Mouse (Mus musculus) central nervous system, embryonic 11.5 days (tissue): Measurements from ENCODE around the gene Olfr424. TPM values are rescaled to one million over a fixed set of nuclear protein-coding genes. Genes with fewer than 3 reads are reported as not detected.

Experiments used
- polyA plus RNA-seq: library from polyadenylated mRNA; depleted of rRNA; stranded (reverse); fragments of >200 nt; gene quantifications from 2 replicates; pipeline ENCODE4 v1.2.3, GENCODE M21; 2012; rRNA removed

The Olfr424 gene
- polyA plus RNA-seq = not detected in 2 replicates

GRCm38 (mm10) chr1:174131217-174131616, at the start of gene Olfr424:
Gene Olfr424, plus strand, starts transcription at chr1:174131517.

GRCm38 (mm10) chr1:174084031-174084430, 47.3 kb upstream of the Olfr424 start, which contains the start of gene Olfr429:
Gene Olfr429, plus strand, starts transcription at chr1:174084331.

DNA sequence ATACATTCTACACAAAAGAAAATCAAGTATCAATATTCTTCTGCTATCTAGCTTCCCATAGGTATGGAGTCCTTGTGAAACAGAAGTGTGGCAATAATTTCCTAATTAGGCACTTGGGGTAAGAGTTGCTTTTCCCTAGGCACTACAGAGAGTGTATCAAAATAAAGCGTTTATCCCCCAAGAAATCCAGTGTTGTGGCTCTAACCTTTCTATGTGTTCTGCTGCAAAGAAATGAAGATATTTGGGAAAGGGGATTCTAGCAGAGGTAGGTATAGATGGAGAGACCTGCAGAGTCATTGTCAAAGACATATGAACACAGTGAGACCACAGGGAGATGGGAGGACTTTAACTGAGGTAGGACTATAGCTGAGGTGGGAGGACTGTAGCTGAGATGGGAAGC, 34.7 kb upstream of the Olfr424 start, which contains the start of gene Olfr427:
TSS of gene Olfr427 (plus strand) at position 301 of the 400 bp plus-strand sequence.

GRCm38 (mm10) chr1:174121062-174121461, 10.3 kb upstream of the Olfr424 start, which contains the start of gene Olfr231:
Gene Olfr231, minus strand, starts transcription at chr1:174121162.

GRCm38 (mm10) chr1:174155333-174155732, 24.0 kb downstream of the Olfr424 start, which contains the start of gene Olfr420:
Gene Olfr420, plus strand, starts transcription at chr1:174155633.

DNA sequence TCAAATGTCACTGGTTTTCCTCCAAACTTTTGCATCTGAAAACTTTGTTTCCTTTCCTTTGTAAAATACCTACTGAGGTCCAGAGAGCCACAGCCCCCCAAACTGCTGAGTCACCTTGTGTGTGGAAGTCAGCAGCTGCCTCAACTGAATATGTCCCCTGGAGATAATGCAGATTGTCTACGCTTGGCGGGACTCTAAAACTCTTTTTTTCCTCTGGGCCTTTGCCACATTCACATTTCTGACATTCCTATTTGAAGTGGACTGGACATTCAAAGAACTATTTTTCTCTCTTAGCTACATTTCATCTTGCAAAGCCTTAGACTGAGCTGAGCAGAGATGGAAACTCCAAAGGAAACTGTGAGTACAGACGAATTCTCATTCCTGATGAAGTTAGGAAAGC, 41.3 kb downstream of the Olfr424 start, which contains the start of gene Spta1:
TSS of gene Spta1 (plus strand) at position 172 of the 400 bp plus-strand sequence.

Other genes starting within 250 kb of the Olfr424 start
- 0.19 and 0.34 TPM in 2 replicates for gene Ifi211, start 218.5 kb upstream of the Olfr424 start, polyA plus RNA-seq
- gene Mndal, start 189.0 kb upstream of the Olfr424 start, polyA plus RNA-seq = 0.39 and 0.40 TPM in 2 replicates
- gene Ifi203, start 188.8 kb upstream of the Olfr424 start, polyA plus RNA-seq = 0.13 and 0.21 TPM in 2 replicates
- gene Ifi202b, start 148.8 kb upstream of the Olfr424 start, polyA plus RNA-seq = not detected in 2 replicates
- gene Ifi205, start 99.7 kb upstream of the Olfr424 start, polyA plus RNA-seq = 0.05 and 0.09 TPM in 2 replicates
- not detected in 2 replicates for gene Olfr433, start 90.8 kb upstream of the Olfr424 start, polyA plus RNA-seq
- 0.04 TPM in 1 of 2 replicates, not detected in the other for gene Olfr432, start 82.3 kb upstream of the Olfr424 start, polyA plus RNA-seq
- not detected in 2 replicates for gene Olfr430, start 64.9 kb upstream of the Olfr424 start, polyA plus RNA-seq
- not detected in 2 replicates for gene Olfr429, start 47.2 kb upstream of the Olfr424 start, polyA plus RNA-seq
- not detected in 2 replicates for gene Olfr427, start 34.6 kb upstream of the Olfr424 start, polyA plus RNA-seq
- gene Olfr231, start 10.4 kb upstream of the Olfr424 start, polyA plus RNA-seq = 0.05 and 0.15 TPM in 2 replicates
- not detected in 2 replicates for gene Olfr420, start 24.1 kb downstream of the Olfr424 start, polyA plus RNA-seq
- 4.9 and 6.0 TPM in 2 replicates for gene Spta1, start 41.3 kb downstream of the Olfr424 start, polyA plus RNA-seq
- gene Olfr419, start 120.5 kb downstream of the Olfr424 start, polyA plus RNA-seq = not detected in 2 replicates
- gene Mptx1, start 199.0 kb downstream of the Olfr424 start, polyA plus RNA-seq = not detected in 2 replicates
- not detected in 2 replicates for gene Olfr417, start 233.6 kb downstream of the Olfr424 start, polyA plus RNA-seq